ENCODE assay signal across 8 mouse cellular contexts in genomic region chr15:81796228-81796627, GRCm38 (mm10). TPM values are rescaled to one million over a fixed set of nuclear protein-coding genes. Genes with fewer than 3 reads are reported as not detected.
DNase-seq lines count a peak whose midpoint lies in the region; ATAC-seq and TF ChIP-seq lines count a peak whose summit lies in the region.

No protein-coding gene starts in this region.

- H3K4me1 ChIP-seq in cerebellum, adult 2 months (ENCODE audit: control insufficient read depth, insufficient read depth, low read length): peaks cover 13% of the 10 kb centered on the region

- H3K27me3 ChIP-seq in cerebellum, adult 2 months (ENCODE audit: control insufficient read depth, insufficient read depth, low read length): no peaks in the 10 kb centered on the region

- 78% methylated on average over 3 of the region's 3 CpGs for WGBS in cerebellum, adult 2 months

- peak; percentile 35; the same call in 1 of the 2 replicates for TF ChIP-seq CTCF in cerebellum, adult 2 months (IDR thresholded peaks at IDR 0.05; ENCODE audit: borderline replicate concordance, insufficient read depth, low read depth, low read length)

- no peak for ATAC-seq in erythroblast, adult 5-6 weeks (replicated peaks; ENCODE audit: low FRiP score, poor library complexity, severe bottlenecking)

- H3K27ac ChIP-seq in cerebellum, adult 2 months (ENCODE audit: insufficient read depth, low read length): no peak overlapping the region

- TF ChIP-seq POLR2A in cerebellum, adult 2 months (IDR thresholded peaks at IDR 0.05; ENCODE audit: borderline replicate concordance, insufficient read depth, low read length): no peak

- DNase-seq in cerebellum, adult 2 months: no peak
- no peak for DNase-seq in cerebellum, adult 11-12 months
- peak; percentile 26 for DNase-seq in thymus, postnatal 14 days
- DNase-seq in thymus, postnatal 10 days (ENCODE audit: low spot score in 2 of 2): no peak
- DNase-seq in kidney, postnatal 36 days: peak; percentile 68 to 76
- DNase-seq in right cerebral cortex, postnatal 25 days: no peak
- DNase-seq in left cerebral cortex, adult 9 months (ENCODE audit: low spot score in 2 of 2): no peak

- H3K4me3 ChIP-seq in cerebellum, adult 2 months (replicated peaks; ENCODE audit: insufficient read depth, low read depth, low read length): no peak overlapping the region

RNA-seq across cellular contexts. Expression of gene Tef, which starts 6.0 kb away (rescaled TPM):
- polyA plus RNA-seq in cerebellum, adult 2 months (2012; rRNA removed): 279 and 288 TPM in 2 replicates
- total RNA-seq in erythroblast, adult 5-6 weeks (2015; ENCODE audit: low replicate concordance): 0.38 and 2.3 TPM in 2 replicates
- 0.98 and 2.0 TPM in 2 replicates for total RNA-seq in erythroblast, adult 5-6 weeks (2017; ENCODE audit: low replicate concordance)

RNA-seq across cellular contexts. Expression of gene Rangap1, which starts 50.9 kb away (rescaled TPM):
- polyA plus RNA-seq in cerebellum, adult 2 months (2012; rRNA removed): 102 and 113 TPM in 2 replicates
- 8.3 and 19.4 TPM in 2 replicates for total RNA-seq in erythroblast, adult 5-6 weeks (2015; ENCODE audit: low replicate concordance)
- total RNA-seq in erythroblast, adult 5-6 weeks (2017; ENCODE audit: low replicate concordance): 34.2 and 41.5 TPM in 2 replicates

RNA-seq across cellular contexts. Expression of gene Zc3h7b, which starts 51.4 kb away (rescaled TPM):
- polyA plus RNA-seq in cerebellum, adult 2 months (2012; rRNA removed): 67.0 and 72.1 TPM in 2 replicates
- 2.5 and 3.1 TPM in 2 replicates for total RNA-seq in erythroblast, adult 5-6 weeks (2015; ENCODE audit: low replicate concordance)
- total RNA-seq in erythroblast, adult 5-6 weeks (2017; ENCODE audit: low replicate concordance): 2.0 and 4.2 TPM in 2 replicates

Comparison
In these comparisons a context has a peak if more than half of its experiments do, and no peak if none do; other contexts are left out.
1. DNase-seq: peak in thymus, postnatal 14 days (single experiment) and kidney, postnatal 36 days (2 of 2); none in cerebellum, adult 2 months (0 of 2), cerebellum, adult 11-12 months (single experiment), thymus, postnatal 10 days (0 of 2), right cerebral cortex, postnatal 25 days (single experiment) and left cerebral cortex, adult 9 months (0 of 2).